Mouse (Mus musculus): ENCODE data around the gene Fktn.
"Not testable (repeated sequence)": the region's sequence is repeated elsewhere in the genome, so short reads cannot be mapped to it uniquely, and the experiment has no call there.

The Fktn gene

DNA sequence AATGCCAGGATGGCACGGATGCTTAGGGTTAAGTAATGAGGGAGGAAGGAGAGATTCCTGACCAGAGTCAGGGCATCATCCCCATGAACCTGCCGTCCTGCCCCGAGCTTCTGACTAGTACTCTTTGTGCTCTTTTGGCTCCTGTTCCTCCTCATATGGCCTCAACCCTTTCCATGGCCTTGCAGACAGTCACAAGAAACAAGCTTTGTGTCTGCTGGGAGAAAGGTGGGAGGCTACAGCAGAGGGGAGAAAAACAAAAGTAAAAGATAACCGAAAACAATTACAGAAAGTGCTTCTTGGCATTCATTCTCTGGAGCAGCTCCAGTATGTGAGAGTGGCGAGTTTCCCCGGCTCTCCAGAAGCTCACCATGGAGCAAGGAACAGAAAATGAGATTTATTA is 60.1 kb downstream of the Fktn start:
- no peak for DNase-seq

GRCm38 (mm10) chr4:53781396-53781795 is 67.6 kb downstream of the Fktn start:
- no peak for DNase-seq

DNA sequence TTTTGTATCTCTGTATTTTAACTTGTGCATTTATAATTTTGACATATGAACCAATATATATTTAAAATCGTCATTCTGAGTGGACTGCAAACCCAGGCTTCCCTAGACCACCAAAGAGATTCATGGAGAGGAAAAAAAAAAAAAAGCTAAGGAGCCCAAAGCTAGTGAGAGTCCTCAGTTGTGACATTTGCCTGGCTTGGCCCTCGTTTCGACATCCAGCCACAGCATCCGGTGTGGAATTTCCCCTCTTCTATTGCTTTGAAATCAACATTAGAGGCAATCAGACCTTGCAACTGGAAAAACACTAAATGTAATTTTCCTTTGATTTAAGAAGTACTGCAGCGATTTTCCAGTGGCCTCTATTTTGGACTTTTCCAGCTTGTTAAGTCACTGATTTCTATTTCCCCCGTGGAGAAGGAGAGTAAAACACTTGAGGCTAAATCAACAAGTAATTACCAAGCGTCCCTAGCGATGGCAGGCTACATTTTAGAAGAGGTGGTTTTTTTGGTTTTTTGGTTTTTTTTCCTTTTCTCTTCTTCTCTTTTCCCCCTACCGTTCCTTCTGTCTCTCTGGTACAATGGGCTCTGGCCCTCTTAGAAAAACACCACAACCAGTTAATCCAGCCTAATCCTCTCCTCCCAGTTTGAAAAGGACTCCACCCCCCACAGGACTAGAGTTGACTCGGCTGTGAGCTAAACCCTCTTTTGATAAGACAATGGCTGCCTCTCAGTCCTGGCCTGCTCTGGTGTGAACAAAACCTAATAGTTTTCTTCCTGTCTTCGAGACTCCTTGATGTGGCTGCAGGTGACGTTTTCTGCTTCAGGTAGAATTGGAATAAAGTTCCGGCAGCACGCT is 68.6 kb downstream of the Fktn start:
- no peak for DNase-seq

DNA sequence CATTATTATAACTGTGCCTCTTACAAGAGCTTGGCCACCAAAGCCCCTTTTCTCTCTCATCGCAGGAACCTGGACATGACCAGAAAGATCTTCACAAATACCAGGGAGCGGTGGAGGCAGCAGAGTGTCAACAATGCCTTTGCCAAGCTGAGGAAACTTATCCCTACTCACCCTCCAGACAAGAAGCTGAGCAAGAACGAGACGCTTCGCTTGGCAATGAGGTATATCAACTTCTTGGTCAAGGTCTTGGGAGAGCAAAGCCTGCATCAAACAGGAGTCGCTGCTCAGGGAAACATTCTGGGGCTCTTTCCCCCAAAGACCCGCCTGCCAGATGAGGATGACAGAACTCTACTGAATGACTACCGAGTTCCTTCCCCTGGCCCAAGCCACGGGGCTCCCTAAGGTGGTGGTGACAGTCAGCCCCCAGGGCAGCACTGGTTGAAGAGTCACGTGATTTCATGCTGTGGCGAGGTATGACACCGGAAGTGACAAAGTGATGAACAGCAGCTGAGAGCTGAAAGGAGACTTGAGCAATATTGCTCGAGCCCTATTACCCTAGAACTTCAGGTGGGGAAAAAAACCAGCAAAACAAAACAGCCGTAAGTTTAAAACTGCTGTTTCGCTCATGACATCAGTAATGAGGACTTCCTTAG is 72.1 kb downstream of the Fktn start:
- no peak for DNase-seq

DNA sequence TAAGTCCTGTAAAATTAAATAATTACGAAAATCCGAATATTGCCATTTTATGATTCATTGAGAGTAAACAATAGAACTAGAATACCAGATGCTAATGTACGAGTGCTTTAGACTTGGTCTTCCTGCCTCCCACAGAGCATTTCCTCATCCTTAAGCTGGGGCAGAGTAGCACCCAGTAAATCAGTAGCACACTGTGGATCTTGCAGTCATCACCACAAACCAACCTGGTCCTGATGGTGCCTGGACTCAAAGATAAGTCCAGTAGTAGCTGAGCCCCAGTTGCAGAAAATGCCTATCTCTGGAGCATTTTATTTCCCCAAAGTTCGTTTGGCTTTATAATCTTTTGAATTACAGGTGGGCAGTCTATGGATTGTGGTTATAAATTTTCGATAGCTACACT is 73.1 kb downstream of the Fktn start:
- DNase-seq, result no peak

GRCm38 (mm10) chr4:53789346-53789745 is 75.5 kb downstream of the Fktn start:
- no peak for DNase-seq

GRCm38 (mm10) chr4:53794257-53794966 is 80.6 kb downstream of the Fktn start:
- DNase-seq, result no peak

GRCm38 (mm10) chr4:53795086-53795485 is 81.3 kb downstream of the Fktn start:
- no peak for DNase-seq

DNA sequence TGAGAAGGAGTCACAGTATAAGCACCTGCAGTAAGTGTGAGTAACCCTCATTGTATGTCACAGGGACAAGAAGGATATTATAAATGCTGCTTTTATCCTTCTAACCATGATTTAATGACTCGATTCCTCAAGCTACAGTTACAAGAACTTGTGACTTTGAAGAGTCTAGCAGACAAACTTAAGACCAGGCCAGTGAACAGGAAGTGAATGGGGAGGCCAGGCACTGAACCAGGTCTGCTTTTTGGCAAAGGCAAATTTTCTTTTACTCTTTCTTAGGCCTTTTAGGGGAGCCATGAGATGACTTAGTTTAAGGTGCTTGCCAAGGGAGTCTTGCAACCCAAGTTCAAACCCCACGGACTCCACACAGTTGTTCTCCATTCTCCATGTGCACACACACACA is 81.9 kb downstream of the Fktn start:
- no peak for DNase-seq

- DNase-seq, result no peak
Measured at GRCm38 (mm10) chr4:53796865-53797772, 83.3 kb downstream of the Fktn start.

- DNase-seq, result no peak
Measured at GRCm38 (mm10) chr4:53798896-53799676, 85.3 kb downstream of the Fktn start.

DNA sequence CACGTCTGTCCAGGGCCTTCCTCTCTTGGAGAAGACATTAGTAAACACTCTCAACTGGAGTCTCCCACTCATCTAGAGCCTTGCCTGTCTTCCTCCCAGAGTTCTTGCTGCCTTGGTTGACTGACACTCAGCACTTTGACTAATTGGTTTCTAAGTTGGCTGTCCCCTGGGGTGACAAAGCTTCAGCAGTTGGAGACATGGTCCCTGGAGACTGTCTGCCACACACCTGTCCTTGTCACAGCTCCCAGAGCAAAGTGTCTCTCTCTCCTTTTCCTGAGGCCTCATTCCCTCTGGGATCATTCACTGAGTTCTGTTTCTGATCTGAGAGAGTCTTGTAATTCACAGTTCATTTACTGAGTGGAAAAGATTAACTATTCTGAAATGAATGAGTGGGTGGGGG is 86.0 kb downstream of the Fktn start:
- no peak for DNase-seq

DNA sequence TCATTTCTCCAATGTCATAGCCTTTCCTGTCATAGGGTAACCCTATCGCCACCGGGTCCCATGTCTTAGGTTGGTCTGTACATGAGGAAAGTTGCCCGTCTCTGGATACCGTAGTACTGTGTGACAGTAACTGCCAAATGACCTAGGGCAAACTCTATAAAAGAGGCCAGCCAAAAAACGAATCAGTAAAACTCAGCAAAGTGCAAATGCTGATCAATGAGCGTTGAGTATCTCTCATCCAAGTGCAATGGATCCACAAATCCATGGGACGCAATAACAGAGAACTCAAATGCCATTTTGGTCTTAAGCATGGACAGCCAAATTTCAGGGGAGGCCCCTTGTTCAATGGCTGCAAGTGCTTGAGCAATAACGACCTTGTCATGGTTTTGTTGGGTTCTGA is 89.9 kb downstream of the Fktn start:
- DNase-seq, result not testable (repeated sequence)

- not testable (repeated sequence) for DNase-seq
Measured at GRCm38 (mm10) chr4:53806428-53806827, 92.6 kb downstream of the Fktn start.

DNA sequence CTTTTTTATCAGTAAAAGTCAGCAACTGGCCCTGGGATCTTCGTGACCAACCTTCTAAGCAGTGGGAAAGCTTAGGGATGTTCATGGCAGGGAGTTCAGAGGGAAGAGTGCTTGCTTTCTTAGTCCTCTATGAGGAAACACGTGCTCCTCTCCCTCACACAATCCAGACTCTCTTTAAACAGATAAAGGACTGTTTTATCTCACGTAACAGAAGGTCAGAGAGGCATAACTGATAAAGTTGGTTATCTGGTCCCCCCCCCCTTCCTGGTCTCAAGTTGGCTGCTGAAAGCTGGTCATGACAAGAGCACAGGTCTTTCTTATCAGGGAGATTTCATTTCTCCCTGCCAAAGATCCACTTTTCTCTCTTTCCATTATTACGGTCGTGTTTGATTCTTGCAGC is 104.5 kb downstream of the Fktn start:
- no peak for DNase-seq

DNA sequence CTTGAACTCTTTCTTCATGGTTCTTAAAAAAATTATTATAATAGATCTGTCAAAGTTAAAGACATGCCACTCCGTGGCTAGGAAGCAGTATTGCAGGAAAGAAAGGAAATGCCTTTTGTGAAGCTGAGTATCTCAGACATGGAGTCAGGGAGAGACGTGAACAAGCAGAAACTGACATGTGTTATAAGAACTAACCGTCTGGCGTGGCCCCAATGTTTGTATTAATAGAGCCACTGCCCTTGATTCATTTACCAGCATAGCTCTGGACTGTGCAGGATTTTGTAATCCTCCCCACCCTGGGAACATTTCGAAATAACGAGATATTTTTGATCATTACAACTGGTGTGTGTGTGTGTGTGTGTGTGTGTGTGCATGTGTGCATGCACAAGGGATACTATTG is 109.9 kb downstream of the Fktn start:
- no peak for DNase-seq

DNA sequence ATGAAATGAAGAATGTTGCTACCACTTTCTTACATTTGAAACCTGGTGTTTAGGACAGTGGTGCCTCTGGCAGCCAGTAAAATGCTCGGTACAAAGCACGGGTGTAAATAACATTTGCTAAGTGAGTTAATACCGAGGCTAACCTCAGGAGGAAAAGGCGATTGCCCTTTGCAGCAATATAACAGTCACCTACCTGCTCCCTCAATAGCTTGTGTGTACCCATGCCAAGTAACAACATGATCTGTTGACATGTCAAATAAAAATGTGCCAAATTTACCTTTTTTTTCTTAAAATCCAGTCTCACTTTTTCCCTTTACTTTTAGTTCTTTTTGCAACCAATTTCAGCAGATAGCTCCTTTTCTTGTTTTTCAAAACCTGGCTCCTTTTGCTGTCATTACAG is 111.0 kb downstream of the Fktn start:
- DNase-seq, result no peak

- peak; percentile 68 for DNase-seq
Measured at GRCm38 (mm10) chr4:53825821-53826605, 112.2 kb downstream of the Fktn start, which contains the start of gene Tmem38b. Gene Tmem38b (plus strand): TSS chr4:53826045.

DNA sequence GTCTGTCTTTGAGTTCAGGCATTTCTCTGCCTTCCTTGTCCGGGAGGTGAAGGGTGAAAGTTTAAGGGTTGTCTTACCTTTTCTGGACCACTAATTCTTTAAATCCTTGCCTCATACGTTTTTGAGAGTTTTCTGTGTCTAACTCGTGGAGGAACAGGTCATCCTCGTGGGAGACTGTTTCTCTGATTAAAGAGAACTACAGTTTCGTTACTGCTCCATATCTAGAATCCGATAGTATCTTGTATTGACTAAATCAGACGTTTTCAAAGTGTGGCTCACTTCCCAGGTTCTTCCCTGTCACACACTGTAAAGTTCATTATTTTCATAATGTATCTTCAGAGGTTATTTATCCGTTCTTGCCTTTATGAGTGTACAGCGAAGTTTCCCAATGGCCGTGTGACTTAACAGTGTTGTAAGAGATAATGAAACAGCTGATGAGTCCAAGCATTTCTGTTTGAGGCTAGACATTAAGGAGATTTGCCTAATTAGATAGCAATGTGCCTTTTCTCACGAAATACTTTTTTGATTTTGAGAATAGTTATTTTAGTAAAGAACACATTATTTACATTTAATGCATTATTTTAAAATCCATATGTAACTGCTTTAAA is 112.9 kb downstream of the Fktn start:
- DNase-seq, result no peak
